Mouse (Mus musculus): ENCODE measurements at regions not wholly inside any gene's neighbourhood (a gene's known extent, or its start where the extent isn't known, plus 50 kb on each side); places are given as distances from the start of the nearest gene placed in this dataset.
A peak's percentile ranks its signal among the peaks of the same experiment; 100 is the strongest.

GRCm38 (mm10) chr13:37517055-37517807 lies 172.2 kb downstream of the Ly86 start:
- Histone ChIP-seq H3K36me3 (ENCODE audit: control insufficient read depth, insufficient read depth, low read length) (no peaks in the 10 kb centered on the region), H3K27me3 (ENCODE audit: control insufficient read depth, insufficient read depth, low read length) (no peaks in the 10 kb centered on the region)

GRCm38 (mm10) chr13:37519948-37520347 lies 174.9 kb downstream of the Ly86 start:
- TF ChIP-seq POLR2A (IDR thresholded peaks at IDR 0.05; ENCODE audit: control insufficient read depth, low read depth, low read length) (no peak), CTCF (IDR thresholded peaks at IDR 0.05; ENCODE audit: control insufficient read depth, insufficient read depth, insufficient replicate concordance, low read depth, low read length) (no peak)

More at GRCm38 (mm10) chr13:37517055-37517807, 172.2 kb downstream of the Ly86 start:
- Histone ChIP-seq H3K27ac (ENCODE audit: control insufficient read depth, insufficient read depth, low read depth, low read length) (no peak overlapping the region), H3K4me1 (ENCODE audit: control insufficient read depth, insufficient read depth, low read length) (peaks cover 11% of the 10 kb centered on the region), H3K4me3 (ENCODE audit: control insufficient read depth, low read depth, low read length) (no peak overlapping the region)
- no peak for TF ChIP-seq POLR2A (IDR thresholded peaks at IDR 0.05; ENCODE audit: control insufficient read depth, low read depth, low read length)
- TF ChIP-seq CTCF (IDR thresholded peaks at IDR 0.05; ENCODE audit: control insufficient read depth, insufficient read depth, insufficient replicate concordance, low read depth, low read length), result no peak

GRCm38 (mm10) chr13:37525097-37525726 lies 180.2 kb downstream of the Ly86 start:
- no peaks in the 10 kb centered on the region for H3K27me3 ChIP-seq (ENCODE audit: control insufficient read depth, insufficient read depth, low read length)
- H3K36me3 ChIP-seq (ENCODE audit: control insufficient read depth, insufficient read depth, low read length), result no peaks in the 10 kb centered on the region
- H3K4me3 ChIP-seq (ENCODE audit: control insufficient read depth, low read depth, low read length), result no peak overlapping the region
- no peak overlapping the region for H3K27ac ChIP-seq (ENCODE audit: control insufficient read depth, insufficient read depth, low read depth, low read length)
- TF ChIP-seq POLR2A (IDR thresholded peaks at IDR 0.05; ENCODE audit: control insufficient read depth, low read depth, low read length), result no peak
- TF ChIP-seq CTCF (IDR thresholded peaks at IDR 0.05; ENCODE audit: control insufficient read depth, insufficient read depth, insufficient replicate concordance, low read depth, low read length), result no peak
- H3K4me1 ChIP-seq (ENCODE audit: control insufficient read depth, insufficient read depth, low read length), result no peaks in the 10 kb centered on the region

More at GRCm38 (mm10) chr13:37519948-37520347, 174.9 kb downstream of the Ly86 start:
- Histone ChIP-seq H3K36me3 (ENCODE audit: control insufficient read depth, insufficient read depth, low read length) (no peaks in the 10 kb centered on the region), H3K27ac (ENCODE audit: control insufficient read depth, insufficient read depth, low read depth, low read length) (no peak overlapping the region), H3K4me3 (ENCODE audit: control insufficient read depth, low read depth, low read length) (no peak overlapping the region), H3K4me1 (ENCODE audit: control insufficient read depth, insufficient read depth, low read length) (no peaks in the 10 kb centered on the region), H3K27me3 (ENCODE audit: control insufficient read depth, insufficient read depth, low read length) (no peaks in the 10 kb centered on the region)

- H3K36me3 ChIP-seq (ENCODE audit: control insufficient read depth, insufficient read depth, low read length), result no peaks in the 10 kb centered on the region
These were observed 181.1 kb downstream of the Ly86 start for GRCm38 (mm10) chr13:37526102-37526501.

GRCm38 (mm10) chr13:37528380-37528779 lies 183.4 kb downstream of the Ly86 start:
- Histone ChIP-seq H3K4me1 (ENCODE audit: control insufficient read depth, insufficient read depth, low read length) (peaks cover 2% of the 10 kb centered on the region; the same call in 1 of the 2 replicates), H3K27ac (ENCODE audit: control insufficient read depth, insufficient read depth, low read depth, low read length) (peak overlapping the region; percentile 58; the same call in 1 of the 2 replicates), H3K27me3 (ENCODE audit: control insufficient read depth, insufficient read depth, low read length) (no peaks in the 10 kb centered on the region), H3K36me3 (ENCODE audit: control insufficient read depth, insufficient read depth, low read length) (no peaks in the 10 kb centered on the region), H3K4me3 (ENCODE audit: control insufficient read depth, low read depth, low read length) (no peak overlapping the region)
- TF ChIP-seq POLR2A (IDR thresholded peaks at IDR 0.05; ENCODE audit: control insufficient read depth, low read depth, low read length) (no peak), CTCF (IDR thresholded peaks at IDR 0.05; ENCODE audit: control insufficient read depth, insufficient read depth, insufficient replicate concordance, low read depth, low read length) (no peak)

More at GRCm38 (mm10) chr13:37526102-37526501, 181.1 kb downstream of the Ly86 start:
- Histone ChIP-seq H3K4me1 (ENCODE audit: control insufficient read depth, insufficient read depth, low read length) (no peaks in the 10 kb centered on the region), H3K27me3 (ENCODE audit: control insufficient read depth, insufficient read depth, low read length) (no peaks in the 10 kb centered on the region), H3K27ac (ENCODE audit: control insufficient read depth, insufficient read depth, low read depth, low read length) (no peak overlapping the region), H3K4me3 (ENCODE audit: control insufficient read depth, low read depth, low read length) (no peak overlapping the region)
- TF ChIP-seq CTCF (IDR thresholded peaks at IDR 0.05; ENCODE audit: control insufficient read depth, insufficient read depth, insufficient replicate concordance, low read depth, low read length), result no peak
- no peak for TF ChIP-seq POLR2A (IDR thresholded peaks at IDR 0.05; ENCODE audit: control insufficient read depth, low read depth, low read length)

GRCm38 (mm10) chr13:37528876-37529275 lies 183.9 kb downstream of the Ly86 start:
- H3K27ac ChIP-seq (ENCODE audit: control insufficient read depth, insufficient read depth, low read depth, low read length), result peak overlapping the region; percentile 58
- H3K4me1 ChIP-seq (ENCODE audit: control insufficient read depth, insufficient read depth, low read length), result peaks cover 2% of the 10 kb centered on the region; the same call in 1 of the 2 replicates
- TF ChIP-seq CTCF (IDR thresholded peaks at IDR 0.05; ENCODE audit: control insufficient read depth, insufficient read depth, insufficient replicate concordance, low read depth, low read length) (no peak), POLR2A (IDR thresholded peaks at IDR 0.05; ENCODE audit: control insufficient read depth, low read depth, low read length) (no peak)
- H3K36me3 ChIP-seq (ENCODE audit: control insufficient read depth, insufficient read depth, low read length), result no peaks in the 10 kb centered on the region
- H3K27me3 ChIP-seq (ENCODE audit: control insufficient read depth, insufficient read depth, low read length), result no peaks in the 10 kb centered on the region
- H3K4me3 ChIP-seq (ENCODE audit: control insufficient read depth, low read depth, low read length), result no peak overlapping the region

- Histone ChIP-seq H3K36me3 (ENCODE audit: control insufficient read depth, insufficient read depth, low read length) (no peaks in the 10 kb centered on the region), H3K27me3 (ENCODE audit: control insufficient read depth, insufficient read depth, low read length) (no peaks in the 10 kb centered on the region), H3K4me1 (ENCODE audit: control insufficient read depth, insufficient read depth, low read length) (peaks cover 2% of the 10 kb centered on the region; the same call in 1 of the 2 replicates), H3K27ac (ENCODE audit: control insufficient read depth, insufficient read depth, low read depth, low read length) (no peak overlapping the region), H3K4me3 (ENCODE audit: control insufficient read depth, low read depth, low read length) (no peak overlapping the region)
- TF ChIP-seq POLR2A (IDR thresholded peaks at IDR 0.05; ENCODE audit: control insufficient read depth, low read depth, low read length) (no peak), CTCF (IDR thresholded peaks at IDR 0.05; ENCODE audit: control insufficient read depth, insufficient read depth, insufficient replicate concordance, low read depth, low read length) (no peak)
These were observed 186.6 kb downstream of the Ly86 start for GRCm38 (mm10) chr13:37531512-37532183.

All from testis, adult 2 months (tissue).